Mouse (Mus musculus): Measurements from ENCODE around the gene Zfp683. TPM values are rescaled to one million over a fixed set of nuclear protein-coding genes. Genes with fewer than 3 reads are reported as not detected.

The Zfp683 gene
- 3.8 TPM for polyA plus RNA-seq (2017; shearing (Covaris generic))

DNA sequence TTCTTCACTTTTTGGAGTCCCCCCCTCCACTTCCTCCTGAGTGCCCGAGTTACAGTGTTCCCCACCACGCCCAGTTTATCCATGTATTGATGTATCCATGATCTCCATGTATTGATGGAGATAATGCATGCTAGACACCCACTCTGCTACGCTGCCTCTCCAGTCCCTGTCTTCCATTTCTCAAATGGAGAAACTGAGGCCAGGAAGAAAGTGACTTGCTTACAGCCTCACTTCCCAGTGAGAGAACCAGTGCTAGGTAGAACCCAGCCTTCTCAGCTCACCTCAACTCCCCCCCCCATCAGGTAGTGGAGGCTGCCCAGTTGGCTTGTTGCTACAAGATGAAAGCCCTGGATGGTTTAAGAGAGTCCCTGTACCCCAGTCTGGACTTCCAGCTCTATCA is at the start of gene Zfp683:
Zfp683 (plus strand) TSS at position 301 of the 400 bp plus-strand sequence.

DNA sequence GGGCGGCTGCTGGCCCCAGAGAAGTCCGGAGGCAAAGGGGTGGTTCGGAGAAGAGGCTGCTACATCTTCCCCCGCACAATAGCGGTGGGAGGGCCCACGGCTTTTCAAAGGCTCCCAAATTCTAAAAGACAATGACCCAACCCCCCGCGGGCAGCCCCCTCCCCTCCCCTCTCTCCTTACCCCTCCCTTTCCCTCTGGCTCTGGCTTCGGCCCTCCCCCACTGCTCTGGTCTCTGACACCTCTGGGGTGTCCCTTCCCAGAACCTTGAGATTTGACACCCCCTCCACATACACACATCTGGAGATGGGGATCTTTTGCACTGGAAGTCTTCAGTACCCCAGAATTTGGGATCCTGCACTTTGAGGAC is 34.9 kb upstream of the Zfp683 start, which contains the start of gene Lin28a:
Lin28a (minus strand) TSS at position 63 of the 367 bp plus-strand sequence.

DNA sequence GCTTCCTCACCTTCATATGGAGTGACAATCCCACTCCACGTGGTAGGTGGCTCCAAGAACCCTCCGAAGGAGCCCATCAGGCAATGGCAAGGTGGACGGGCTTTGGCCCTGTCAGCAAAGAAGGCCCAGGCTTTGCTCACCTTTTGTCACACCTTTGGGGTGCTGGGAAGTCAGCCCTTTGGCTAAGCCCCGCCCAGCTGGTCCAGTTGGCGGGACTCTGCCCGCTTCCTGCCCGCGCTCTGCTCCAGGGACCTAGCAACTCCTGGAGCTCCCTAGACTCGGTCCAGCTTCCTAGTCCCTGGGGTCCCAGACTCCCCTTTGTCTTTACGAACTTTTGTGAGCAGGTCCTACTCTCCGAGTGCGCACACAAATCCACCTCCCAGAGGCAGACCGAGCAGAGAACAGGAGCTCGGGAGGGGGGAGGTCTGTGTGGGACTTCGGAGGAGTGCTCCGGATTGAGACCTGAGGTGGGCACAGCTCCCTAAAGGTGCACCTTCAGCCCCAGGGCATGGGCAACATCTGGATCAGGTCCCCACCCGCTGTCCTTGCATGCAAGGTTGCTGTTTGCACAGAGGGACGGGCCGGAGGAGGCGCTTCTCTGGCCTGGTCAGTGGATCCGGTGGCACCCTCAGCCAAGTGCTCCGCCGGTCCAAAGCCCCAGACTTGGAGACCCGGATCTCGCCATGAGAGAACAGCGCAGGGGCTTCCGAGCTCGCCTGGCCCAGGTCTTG is 6.7 kb downstream of the Zfp683 start, which contains the start of gene Crybg2:
Crybg2 (plus strand) TSS at position 681 of the 731 bp plus-strand sequence.

DNA sequence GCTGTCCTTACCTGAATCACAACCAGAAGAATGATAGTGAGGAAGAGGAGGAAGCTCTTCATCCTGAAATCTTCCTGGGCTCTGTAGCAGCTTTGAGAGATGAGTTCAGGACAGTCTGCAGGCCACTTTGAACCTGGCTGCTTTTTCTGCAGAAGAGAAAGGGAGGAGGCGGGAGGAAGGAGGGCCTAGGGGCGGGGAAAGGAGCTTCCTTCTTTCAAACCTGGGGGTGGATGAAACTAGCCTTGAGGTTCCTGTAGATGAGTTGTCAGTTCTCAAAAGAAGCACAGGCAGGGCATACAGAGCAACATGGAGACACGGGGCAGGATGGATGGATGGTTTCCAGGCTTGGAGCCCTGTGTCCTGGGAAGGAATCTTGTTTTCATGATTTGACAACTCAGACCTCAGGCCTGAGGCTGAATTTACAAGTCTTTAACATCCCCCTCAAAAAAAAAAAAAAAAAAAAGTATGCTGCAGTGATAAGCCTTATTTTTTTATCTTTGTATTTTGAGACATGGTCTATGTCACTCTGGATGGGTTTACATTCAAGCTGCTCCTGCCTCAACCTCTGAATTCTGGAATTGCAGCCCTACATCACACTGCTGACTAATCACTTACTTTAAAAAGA is 41.4 kb downstream of the Zfp683 start, which contains the start of gene Cd52:
Cd52 (minus strand) TSS at position 160 of the 625 bp plus-strand sequence.

DNA sequence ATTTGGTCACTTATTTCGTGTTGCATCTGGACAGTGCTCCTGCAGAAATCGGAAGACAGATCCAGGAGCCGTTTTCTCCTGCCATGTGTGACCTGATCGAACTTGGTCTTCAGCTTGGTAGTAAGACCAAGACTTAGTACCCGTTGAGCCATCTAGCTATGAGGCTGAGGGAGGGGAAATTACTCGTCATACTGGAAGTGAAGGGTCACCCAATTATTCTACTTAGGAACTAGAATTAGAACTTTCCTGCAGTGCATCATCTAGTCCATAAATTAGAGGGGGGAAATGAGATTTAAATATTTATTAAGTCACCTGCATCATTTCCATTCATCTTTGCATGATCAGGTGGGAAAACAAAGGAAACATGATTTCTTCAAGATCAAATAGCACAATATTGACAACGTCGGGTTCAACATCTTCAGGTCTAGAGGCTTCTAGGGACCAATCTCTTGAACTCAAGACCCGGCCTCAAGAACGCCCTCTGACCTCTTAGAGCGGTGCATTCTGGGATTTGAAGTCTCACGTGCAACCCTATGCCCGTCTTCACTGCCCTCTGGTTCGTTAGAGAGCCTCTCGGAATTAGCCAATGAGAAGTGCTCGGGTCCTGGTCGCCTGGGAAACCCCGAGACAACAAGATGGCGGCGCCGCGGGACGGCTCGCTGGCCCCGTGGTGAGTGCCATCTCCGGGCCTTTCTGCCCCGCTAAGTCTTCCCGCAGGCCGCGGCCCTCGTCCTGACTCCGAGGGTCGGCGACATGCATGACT is 48.5 kb downstream of the Zfp683 start, which contains the start of gene Ubxn11:
Ubxn11 (plus strand) TSS at position 592 of the 763 bp plus-strand sequence.

Other genes with a start within 250 kb of the Zfp683 start
- 83.7 TPM for gene Rps6ka1, start 166.0 kb upstream of the Zfp683 start, polyA plus RNA-seq (2017; shearing (Covaris generic))
- 247 TPM for gene Hmgn2, start 85.2 kb upstream of the Zfp683 start, polyA plus RNA-seq (2017; shearing (Covaris generic))
- 21.5 TPM for gene Dhdds, start 52.9 kb upstream of the Zfp683 start, polyA plus RNA-seq (2017; shearing (Covaris generic))
- not detected for gene Lin28a, start 35.0 kb upstream of the Zfp683 start, polyA plus RNA-seq (2017; shearing (Covaris generic))
- gene Crybg2, start 7.0 kb downstream of the Zfp683 start, polyA plus RNA-seq (2017; shearing (Covaris generic)): 15.6 TPM
- gene Cd52, start 41.2 kb downstream of the Zfp683 start, polyA plus RNA-seq (2017; shearing (Covaris generic)): 1,965 TPM
- gene Ubxn11, start 48.7 kb downstream of the Zfp683 start, polyA plus RNA-seq (2017; shearing (Covaris generic)): 34.5 TPM
- gene Sh3bgrl3, start 75.0 kb downstream of the Zfp683 start, polyA plus RNA-seq (2017; shearing (Covaris generic)): 934 TPM
- gene Cep85, start 133.3 kb downstream of the Zfp683 start, polyA plus RNA-seq (2017; shearing (Covaris generic)): 45.7 TPM
- gene Gm7534, start 149.2 kb downstream of the Zfp683 start, polyA plus RNA-seq (2017; shearing (Covaris generic)): not detected
- not detected for gene Catsper4, start 173.5 kb downstream of the Zfp683 start, polyA plus RNA-seq (2017; shearing (Covaris generic))
- gene Cnksr1, start 184.6 kb downstream of the Zfp683 start, polyA plus RNA-seq (2017; shearing (Covaris generic)): not detected
- gene E130218I03Rik, start 189.8 kb downstream of the Zfp683 start, polyA plus RNA-seq (2017; shearing (Covaris generic)): 5.9 TPM
- gene Zfp593, start 191.8 kb downstream of the Zfp683 start, polyA plus RNA-seq (2017; shearing (Covaris generic)): 25.7 TPM
- not detected for gene Gm30191, start 193.1 kb downstream of the Zfp683 start, polyA plus RNA-seq (2017; shearing (Covaris generic))
- not detected for gene Grrp1, start 200.3 kb downstream of the Zfp683 start, polyA plus RNA-seq (2017; shearing (Covaris generic))
- 7.7 TPM for gene Pdik1l, start 234.1 kb downstream of the Zfp683 start, polyA plus RNA-seq (2017; shearing (Covaris generic))